Mouse (Mus musculus) bone marrow, adult 2 months (tissue): ENCODE data around the gene Akap12.

Source experiments
- CTCF ChIP-seq: fragments of 200-500 bp; IDR thresholded peaks from 2 replicates; pipeline ENCODE4 v1.5.1; 2011; ENCODE audit warnings: low read length, control low read depth; ENCODE audit not compliant: control insufficient read depth, insufficient read depth
- POLR2A ChIP-seq: fragments of 200-500 bp; IDR thresholded peaks from 2 replicates; pipeline ENCODE4 v1.6.1; 2011; ENCODE audit warnings: low read depth, mild to moderate bottlenecking, control low read depth, low read length, borderline replicate concordance; ENCODE audit not compliant: control insufficient read depth

DNA sequence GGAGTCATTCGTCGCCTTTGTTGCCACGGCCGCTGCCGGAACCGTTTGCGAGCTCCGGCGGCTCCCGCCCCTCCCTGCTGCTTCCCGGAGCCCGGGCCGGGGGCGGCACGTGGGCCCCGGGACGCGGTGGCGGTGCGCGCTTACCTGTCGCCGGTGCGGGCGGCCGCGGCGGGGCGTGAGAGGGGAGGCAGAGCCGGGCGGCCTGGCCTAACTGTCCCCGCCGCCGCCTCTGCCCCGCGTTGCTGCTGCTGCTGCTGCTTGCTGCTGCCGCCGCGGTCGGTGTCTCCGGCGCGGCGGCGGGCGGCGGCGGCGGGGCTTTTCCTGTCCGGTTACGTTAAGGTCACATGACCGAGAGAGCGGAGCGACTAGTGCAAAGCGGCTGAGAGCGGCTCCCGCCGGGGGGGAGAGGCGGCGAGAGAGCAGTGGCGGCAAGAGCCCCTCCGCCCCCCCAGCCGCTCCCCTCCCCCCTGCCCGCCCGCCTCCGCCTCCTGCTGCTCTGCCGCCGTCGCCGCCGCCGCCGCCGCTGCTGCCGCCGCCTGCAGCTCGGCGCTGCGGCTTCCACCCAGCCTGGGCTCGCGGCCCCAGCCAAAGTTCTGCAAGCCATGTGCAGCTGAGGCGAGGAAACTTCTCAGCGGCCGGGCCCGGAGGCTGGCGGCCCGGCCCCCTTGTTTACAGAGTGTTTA is 121.7 kb downstream of the Akap12 start, which contains the start of gene Zbtb2:
- TF ChIP-seq CTCF (no peak), POLR2A (no peak)
